Mouse (Mus musculus): Measurements from ENCODE around the gene Cldn3. TPM values are rescaled to one million over a fixed set of nuclear protein-coding genes. Genes with fewer than 3 reads are reported as not detected.
"Not testable (repeated sequence)": the region's sequence is repeated elsewhere in the genome, so short reads cannot be mapped to it uniquely, and the experiment has no call there.

The Cldn3 gene
- 2.0 and 2.9 TPM in 2 replicates for polyA plus RNA-seq (2016; fragmentation: Nextera tagmentation; extraction: Ambion mirVana)

DNA sequence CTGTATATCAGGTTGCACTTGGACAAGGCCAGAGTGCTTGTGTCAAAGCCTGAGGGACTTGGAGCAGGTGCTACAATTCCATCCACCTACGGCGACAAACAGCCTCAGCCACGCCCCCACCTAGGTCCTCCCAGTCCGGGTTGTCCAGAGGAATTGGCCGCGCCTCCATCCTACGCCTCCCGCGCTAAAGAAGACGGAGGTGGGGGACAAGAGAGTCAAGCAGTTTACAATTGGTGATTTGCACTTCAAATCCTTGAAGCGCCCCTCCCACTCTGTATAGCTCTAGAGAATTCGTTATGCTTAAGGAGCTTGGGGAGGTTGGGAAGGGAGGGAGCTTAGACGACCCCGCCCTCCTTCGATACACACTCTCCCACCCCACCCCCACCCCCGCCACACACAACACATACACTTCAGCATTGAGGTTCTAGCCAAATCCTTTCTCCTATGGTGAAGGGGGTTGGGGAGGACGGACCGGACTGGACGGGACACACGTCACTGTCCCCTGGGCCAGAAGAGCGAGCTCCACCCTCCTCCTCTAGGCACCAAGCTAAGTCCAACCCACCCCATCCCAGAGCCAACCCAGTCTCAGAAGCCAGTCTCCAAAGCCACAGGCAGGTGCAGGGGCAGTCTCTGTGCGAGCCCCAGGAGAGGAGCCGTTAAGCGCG lies at the start of gene Cldn3:
Cldn3 (plus strand) TSS at position 582 of the 665 bp plus-strand sequence.
- peaks cover 39% of the 10 kb centered on the region for H3K4me1 ChIP-seq
- H3K36me3 ChIP-seq, result no peaks in the 10 kb centered on the region
- no peaks in the 10 kb centered on the region for H3K9me3 ChIP-seq (replicated peaks)
- peaks cover 71% of the 10 kb centered on the region for H3K27me3 ChIP-seq (ENCODE audit: low read depth, poor library complexity, severe bottlenecking)
- peak within 1 kb of the TSS; percentile 34; the same call in 1 of the 2 replicates for H3K27ac ChIP-seq (replicated peaks)
- WGBS, result 1% methylated on average over 25 of the region's 25 CpGs
- H3K4me3 ChIP-seq, result peak within 1 kb of the TSS; percentile 42
- DNase-seq (ENCODE audit: low spot score), result no peak

DNA sequence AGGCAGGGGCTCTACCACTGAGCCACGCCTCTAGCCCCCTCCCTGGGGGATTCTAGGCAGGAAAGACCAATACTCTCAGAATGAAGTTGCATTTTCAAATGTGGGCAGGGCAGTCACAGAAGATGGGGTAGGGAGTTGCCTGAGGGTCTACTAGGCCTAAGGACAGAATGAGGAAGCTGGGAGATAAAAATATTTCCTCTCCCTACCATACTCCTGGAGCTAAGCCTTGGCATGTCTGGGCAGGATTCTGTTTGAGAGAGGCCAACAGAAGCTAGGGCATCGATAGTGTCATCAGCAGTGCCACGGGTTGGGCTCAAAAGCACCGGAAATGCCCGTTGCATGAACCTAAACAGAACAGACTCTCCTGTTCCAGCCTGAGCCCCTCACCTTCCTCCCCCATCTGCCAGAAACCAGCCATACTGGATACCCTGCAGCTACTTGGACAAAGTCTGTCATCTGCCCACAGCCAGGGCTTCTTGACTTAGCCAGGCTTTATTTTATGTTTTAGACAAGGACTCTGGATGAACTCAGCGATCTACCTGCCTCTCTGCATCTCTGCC lies 49.3 kb upstream of the Cldn3 start:
- no peak overlapping the region for H3K4me3 ChIP-seq
- no peaks in the 10 kb centered on the region for H3K27me3 ChIP-seq (ENCODE audit: low read depth, poor library complexity, severe bottlenecking)
- H3K4me1 ChIP-seq, result peaks cover 6% of the 10 kb centered on the region
- peaks cover 10% of the 10 kb centered on the region; the same call in 1 of the 2 replicates for H3K36me3 ChIP-seq
- no peaks in the 10 kb centered on the region for H3K9me3 ChIP-seq (replicated peaks)
- no peak for DNase-seq (ENCODE audit: low spot score)
- 91% methylated on average over 6 of the region's 6 CpGs for WGBS
- no peak overlapping the region for H3K27ac ChIP-seq (replicated peaks)

DNA sequence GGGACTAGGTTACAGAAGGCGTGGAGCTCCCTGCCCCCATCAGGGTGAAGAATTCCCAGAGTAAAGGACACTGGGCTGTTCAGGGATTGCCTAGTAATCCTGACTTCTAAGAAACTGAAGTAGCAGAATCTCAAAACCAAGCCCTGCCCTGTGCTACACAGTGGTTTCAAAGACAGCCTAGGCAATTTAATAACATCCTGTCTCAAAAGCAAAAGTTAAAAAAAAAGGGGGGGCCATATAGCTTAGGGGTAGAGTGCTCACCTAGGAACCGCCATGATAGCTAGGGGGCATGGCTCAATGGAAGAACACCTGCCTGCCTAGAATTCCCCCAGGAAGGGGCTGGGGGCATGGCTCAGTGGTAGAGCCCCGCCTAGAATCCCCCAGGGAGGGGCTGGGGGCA lies 46.9 kb upstream of the Cldn3 start:
- 68% methylated on average over 3 of the region's 3 CpGs for WGBS

DNA sequence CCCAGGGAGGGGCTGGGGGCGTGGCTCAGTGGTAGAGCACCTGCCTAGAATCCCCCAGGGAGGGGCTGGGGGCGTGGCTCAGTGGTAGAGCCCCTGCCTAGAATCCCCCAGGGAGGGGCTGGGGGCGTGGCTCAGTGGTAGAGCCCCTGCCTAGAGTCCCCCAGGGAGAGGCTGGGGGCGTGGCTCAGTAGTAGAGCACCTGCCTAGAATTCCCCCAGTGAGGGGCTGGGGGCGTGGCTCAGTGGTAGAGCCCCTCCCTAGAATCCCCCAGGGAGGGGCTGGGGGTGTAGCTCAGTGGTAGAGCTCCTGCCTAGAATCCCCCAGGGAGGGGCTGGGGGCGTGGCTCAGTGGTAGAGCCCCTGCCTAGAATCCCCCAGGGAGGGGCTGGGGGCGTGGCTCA lies 46.5 kb upstream of the Cldn3 start:
- H3K4me1 ChIP-seq, result not testable (repeated sequence)

More for the DNA sequence above, 46.9 kb upstream of the Cldn3 start:
- H3K4me3 ChIP-seq, result no peak overlapping the region
- H3K27me3 ChIP-seq (ENCODE audit: low read depth, poor library complexity, severe bottlenecking), result peaks cover 6% of the 10 kb centered on the region; the same call in 1 of the 2 replicates
- no peaks in the 10 kb centered on the region for H3K9me3 ChIP-seq (replicated peaks)
- DNase-seq (ENCODE audit: low spot score), result no peak
- no peaks in the 10 kb centered on the region for H3K4me1 ChIP-seq
- H3K27ac ChIP-seq (replicated peaks), result no peak overlapping the region
- peaks cover 5% of the 10 kb centered on the region; the same call in 1 of the 2 replicates for H3K36me3 ChIP-seq

DNA sequence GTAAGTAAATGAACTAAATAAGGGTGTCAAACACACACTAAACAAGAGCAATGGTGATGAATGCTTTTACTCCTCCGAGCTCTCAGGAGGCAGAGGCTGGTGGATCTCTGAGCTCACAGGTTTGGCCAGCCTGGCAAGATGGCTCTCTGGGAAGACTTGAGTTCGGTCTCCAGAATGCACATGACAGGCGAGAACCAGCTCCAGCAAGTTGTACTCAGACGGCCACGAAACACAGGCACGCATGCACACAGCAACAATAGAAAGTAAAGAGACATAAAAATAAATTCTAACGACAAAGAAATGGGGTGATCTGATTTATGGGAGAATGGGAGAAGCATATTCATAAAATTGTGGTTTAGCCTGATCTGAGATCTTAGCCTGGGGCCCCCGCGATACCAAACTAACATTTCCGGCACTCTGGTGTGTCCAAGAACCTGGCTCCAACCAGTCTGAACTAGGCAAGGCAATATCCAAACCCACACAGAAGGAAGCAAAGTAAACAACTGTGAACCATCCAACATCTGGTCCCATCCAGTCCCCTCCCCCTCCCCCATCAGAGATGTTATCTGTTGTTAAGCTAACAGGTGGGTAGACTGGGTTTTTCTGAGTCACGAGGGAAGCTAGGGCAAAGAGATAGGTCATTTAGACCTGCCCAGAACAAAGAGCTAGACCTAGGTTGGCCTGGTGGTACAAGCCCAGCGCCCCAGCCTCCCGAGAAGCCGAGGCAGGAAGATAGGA lies 44.4 kb upstream of the Cldn3 start:
- H3K4me3 ChIP-seq, result no peak overlapping the region
- peaks cover 31% of the 10 kb centered on the region for H3K27me3 ChIP-seq (ENCODE audit: low read depth, poor library complexity, severe bottlenecking)
- no peaks in the 10 kb centered on the region for H3K9me3 ChIP-seq (replicated peaks)
- 84% methylated on average over 14 of the region's 14 CpGs for WGBS
- no peaks in the 10 kb centered on the region for H3K36me3 ChIP-seq
- DNase-seq (ENCODE audit: low spot score), result no peak
- H3K4me1 ChIP-seq, result peaks cover 10% of the 10 kb centered on the region
- no peak overlapping the region for H3K27ac ChIP-seq (replicated peaks)

More for the DNA sequence above, 46.5 kb upstream of the Cldn3 start:
- 88% methylated on average over 6 of the region's 7 CpGs for WGBS
- not testable (repeated sequence) for H3K9me3 ChIP-seq (replicated peaks); DNase-seq (ENCODE audit: low spot score); H3K4me3 ChIP-seq; H3K36me3 ChIP-seq; H3K27ac ChIP-seq (replicated peaks)
- H3K27me3 ChIP-seq (ENCODE audit: low read depth, poor library complexity, severe bottlenecking), result peaks cover 11% of the 10 kb centered on the region; the same call in 1 of the 2 replicates

DNA sequence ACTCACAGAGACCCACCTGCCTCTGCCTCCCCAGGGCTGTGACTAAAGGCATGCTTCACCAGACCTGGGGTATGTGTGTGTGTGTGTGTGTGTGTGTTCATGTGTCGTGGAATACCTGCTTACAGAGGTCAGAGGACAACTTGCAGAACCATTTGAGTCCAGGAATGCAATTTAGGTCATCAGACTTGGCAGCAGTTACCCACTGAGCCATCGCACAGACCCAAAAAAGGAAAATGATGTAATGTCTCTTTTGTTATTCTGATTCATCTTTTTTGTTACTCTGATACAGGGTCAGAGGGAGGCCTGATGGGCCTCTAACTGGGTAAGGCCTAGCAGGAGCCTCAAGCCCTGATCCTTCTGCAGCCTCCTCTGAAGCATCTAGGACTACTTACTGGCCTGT lies 43.3 kb upstream of the Cldn3 start:
- Histone ChIP-seq H3K9me3 (replicated peaks) (no peaks in the 10 kb centered on the region), H3K4me3 (no peak overlapping the region), H3K27ac (replicated peaks) (no peak overlapping the region), H3K4me1 (peaks cover 15% of the 10 kb centered on the region), H3K36me3 (no peaks in the 10 kb centered on the region), H3K27me3 (ENCODE audit: low read depth, poor library complexity, severe bottlenecking) (peaks cover 42% of the 10 kb centered on the region)
- 85% methylated on average over 2 of the region's 2 CpGs for WGBS
- DNase-seq (ENCODE audit: low spot score), result no peak

DNA sequence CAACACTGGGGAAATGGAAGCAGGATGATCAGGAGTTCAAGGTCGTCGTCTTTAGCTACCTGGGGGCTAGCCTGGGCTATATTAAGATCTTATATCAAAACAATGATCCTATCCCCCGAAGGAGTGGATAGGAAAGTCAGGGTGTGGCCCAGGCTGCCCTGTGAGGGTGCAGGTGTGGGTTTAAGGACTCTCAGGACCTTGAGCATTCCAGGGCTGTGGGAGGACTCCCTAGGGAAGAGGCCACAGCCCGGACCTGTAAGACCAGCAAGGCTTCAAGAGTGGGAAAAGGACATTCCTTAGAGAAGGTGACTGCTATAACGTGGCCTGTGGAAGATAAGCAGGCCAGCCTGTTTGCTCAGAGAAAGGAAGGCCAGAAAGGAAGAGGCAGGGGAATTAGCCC lies 41.8 kb upstream of the Cldn3 start:
- peaks cover 49% of the 10 kb centered on the region for H3K27me3 ChIP-seq (ENCODE audit: low read depth, poor library complexity, severe bottlenecking)
- WGBS, result 80% methylated on average over 5 of the region's 5 CpGs
- H3K9me3 ChIP-seq (replicated peaks), result no peaks in the 10 kb centered on the region

DNA sequence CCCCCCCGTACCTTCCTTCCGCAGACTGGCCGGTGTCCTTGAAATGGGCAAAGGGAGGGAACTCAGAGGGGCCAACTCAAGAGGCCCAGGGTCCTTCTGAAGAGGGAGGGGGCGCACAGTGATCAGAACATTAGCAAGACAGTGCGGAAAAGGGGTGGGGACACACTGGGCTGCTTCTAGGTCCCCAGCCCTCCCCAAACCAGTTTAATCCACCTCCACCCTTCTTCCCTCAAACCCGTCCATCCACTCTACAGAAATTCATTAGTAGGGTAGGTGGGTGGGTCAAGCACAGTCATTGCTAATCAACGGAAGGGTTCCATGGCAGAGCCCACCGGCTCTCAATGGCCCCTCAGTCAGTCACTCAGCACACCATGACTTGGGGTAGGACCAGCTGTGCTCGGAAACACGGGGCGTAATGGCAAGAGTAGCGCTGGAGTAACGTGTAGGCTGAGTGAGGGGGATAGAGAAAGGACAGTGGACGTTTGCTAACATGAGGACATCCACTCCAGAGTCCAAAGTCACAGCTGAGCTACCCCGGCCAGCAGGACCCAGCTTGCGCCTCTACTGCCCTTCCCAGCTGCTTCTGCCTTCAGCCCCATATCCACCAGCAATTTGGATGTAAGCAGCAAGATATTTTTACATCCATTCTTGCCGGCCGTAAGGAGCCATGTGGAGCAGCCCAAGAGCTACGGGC lies 40.6 kb upstream of the Cldn3 start:
- peaks cover 49% of the 10 kb centered on the region for H3K27me3 ChIP-seq (ENCODE audit: low read depth, poor library complexity, severe bottlenecking)
- H3K36me3 ChIP-seq, result no peaks in the 10 kb centered on the region
- no peaks in the 10 kb centered on the region for H3K9me3 ChIP-seq (replicated peaks)
- H3K27ac ChIP-seq (replicated peaks), result no peak overlapping the region
- no peak for DNase-seq (ENCODE audit: low spot score)
- peak overlapping the region; percentile 30; the same call in 1 of the 2 replicates for H3K4me3 ChIP-seq
- 45% methylated on average over 19 of the region's 19 CpGs for WGBS
- peaks cover 15% of the 10 kb centered on the region for H3K4me1 ChIP-seq

More for the DNA sequence above, 41.8 kb upstream of the Cldn3 start:
- no peak overlapping the region for H3K4me3 ChIP-seq
- H3K4me1 ChIP-seq, result peaks cover 15% of the 10 kb centered on the region
- no peak overlapping the region for H3K27ac ChIP-seq (replicated peaks)
- DNase-seq (ENCODE audit: low spot score), result no peak
- H3K36me3 ChIP-seq, result no peaks in the 10 kb centered on the region

DNA sequence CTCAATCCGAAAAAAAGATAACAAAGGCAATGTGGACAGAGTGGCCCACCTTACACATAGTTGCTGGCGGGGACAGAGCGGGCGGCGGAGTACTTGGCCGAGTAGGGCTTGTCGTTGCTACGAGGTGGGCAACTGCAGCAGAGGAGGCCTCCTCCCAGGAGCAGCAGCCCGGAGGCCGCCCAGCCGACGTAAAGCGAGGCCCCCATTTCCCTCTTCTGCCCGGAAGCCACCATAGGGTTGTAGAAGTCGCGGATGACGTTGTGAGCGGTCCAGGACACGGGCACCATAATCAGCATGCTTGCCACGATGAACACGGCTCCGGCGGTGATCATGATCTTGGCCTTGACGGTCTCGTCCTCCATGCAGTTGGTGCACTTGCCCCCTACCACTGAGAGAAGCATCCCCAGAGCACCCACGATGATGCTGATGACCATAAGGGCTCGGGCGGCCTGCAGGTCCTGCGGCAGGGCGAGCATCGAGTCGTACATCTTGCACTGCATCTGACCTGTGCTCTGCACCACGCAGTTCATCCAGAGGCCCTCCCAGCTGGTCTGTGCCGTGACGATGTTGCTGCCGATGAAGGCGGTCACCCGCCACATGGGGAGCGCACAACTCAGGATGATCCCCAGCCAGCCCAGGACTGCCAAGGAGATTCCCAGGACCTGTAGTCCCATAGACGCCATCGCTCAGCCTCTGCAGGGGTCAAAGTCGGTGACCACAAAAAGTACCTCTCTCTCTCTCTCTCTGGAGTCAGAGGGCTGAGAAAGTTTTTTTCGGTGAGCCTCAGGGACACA lies 39.8 kb upstream of the Cldn3 start:
- H3K4me1 ChIP-seq, result peaks cover 15% of the 10 kb centered on the region
- peak overlapping the region; percentile 30 for H3K4me3 ChIP-seq
- H3K9me3 ChIP-seq (replicated peaks), result no peaks in the 10 kb centered on the region
- peaks cover 49% of the 10 kb centered on the region for H3K27me3 ChIP-seq (ENCODE audit: low read depth, poor library complexity, severe bottlenecking)
- peak; percentile 32 for DNase-seq (ENCODE audit: low spot score)
- no peak overlapping the region; the same call in 1 of the 2 replicates for H3K27ac ChIP-seq (replicated peaks)
- 16% methylated on average over 43 of the region's 43 CpGs for WGBS
- H3K36me3 ChIP-seq, result no peaks in the 10 kb centered on the region

DNA sequence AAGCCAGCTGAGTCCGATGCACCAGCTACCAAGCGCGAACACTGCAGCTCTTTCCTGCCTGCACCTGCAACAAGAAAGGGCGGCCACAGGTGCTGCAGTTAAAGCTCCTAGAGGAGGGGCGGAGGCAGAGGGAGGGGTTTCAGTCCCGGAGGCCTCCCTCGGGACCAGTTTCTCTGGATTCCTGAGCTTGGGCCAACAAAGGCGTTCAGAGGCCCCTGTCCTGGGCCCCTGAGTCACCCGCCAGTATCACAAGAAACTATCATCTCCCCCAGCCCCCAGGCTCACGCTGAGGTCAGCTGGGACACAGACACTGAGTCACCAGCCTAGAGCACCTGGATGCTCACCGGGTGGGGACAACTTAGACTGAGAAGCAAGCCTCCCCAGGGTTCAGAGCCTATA lies 39.2 kb upstream of the Cldn3 start, which contains the start of gene Cldn4:
Cldn4 (minus strand) TSS at position 78 of the 399 bp plus-strand sequence.
- no peak for DNase-seq (ENCODE audit: low spot score)
- peaks cover 49% of the 10 kb centered on the region for H3K27me3 ChIP-seq (ENCODE audit: low read depth, poor library complexity, severe bottlenecking)

DNA sequence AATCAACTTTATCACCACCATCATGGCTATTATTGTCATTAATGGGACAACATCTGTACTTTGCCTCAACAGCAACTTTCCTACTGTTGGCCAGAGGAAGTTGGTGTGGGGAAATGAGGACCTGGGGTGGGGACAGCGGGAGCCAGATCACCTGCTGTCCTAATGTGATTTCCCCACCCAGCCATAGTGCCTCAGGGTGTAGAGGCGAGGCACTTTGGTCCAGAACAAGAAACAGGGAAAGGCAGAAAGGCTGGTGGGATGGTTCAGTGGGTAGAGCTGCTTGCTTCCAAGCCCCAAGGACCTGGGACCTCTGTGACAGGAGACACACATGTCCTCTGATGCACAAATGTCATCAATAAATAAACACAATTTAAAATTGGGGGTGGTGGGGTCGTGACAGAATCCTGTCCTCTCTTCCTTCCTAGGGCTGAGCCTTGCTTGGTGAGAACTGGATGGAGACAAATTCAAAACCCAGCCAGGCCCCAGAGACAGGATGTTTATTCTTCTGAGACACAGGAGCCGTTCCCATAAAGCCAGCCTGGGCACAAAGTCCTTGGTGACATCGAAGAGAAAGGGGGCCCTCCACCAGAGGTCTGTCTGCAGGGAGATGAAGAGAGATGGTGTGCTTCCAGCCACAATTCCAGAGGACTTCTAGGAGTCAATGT lies 38.5 kb upstream of the Cldn3 start:
- H3K9me3 ChIP-seq (replicated peaks), result no peaks in the 10 kb centered on the region
- peaks cover 49% of the 10 kb centered on the region for H3K27me3 ChIP-seq (ENCODE audit: low read depth, poor library complexity, severe bottlenecking)
- no peak for DNase-seq (ENCODE audit: low spot score)
- H3K36me3 ChIP-seq, result no peaks in the 10 kb centered on the region
- no peak overlapping the region for H3K4me3 ChIP-seq
- H3K27ac ChIP-seq (replicated peaks), result no peak overlapping the region
- 62% methylated on average over 5 of the region's 5 CpGs for WGBS
- peaks cover 18% of the 10 kb centered on the region for H3K4me1 ChIP-seq

More for the DNA sequence above, 39.2 kb upstream of the Cldn3 start, which contains the start of gene Cldn4:
- Histone ChIP-seq H3K36me3 (no peaks in the 10 kb centered on the region), H3K4me1 (peaks cover 18% of the 10 kb centered on the region), H3K4me3 (peak within 1 kb of the TSS; percentile 30), H3K27ac (replicated peaks) (no peak within 1 kb of the TSS; the same call in 1 of the 2 replicates), H3K9me3 (replicated peaks) (no peaks in the 10 kb centered on the region)
- 5% methylated on average over 11 of the region's 11 CpGs for WGBS
